Mouse (Mus musculus) lung, adult 2 months (tissue): ENCODE data around the gene Dlx4. TPM values are rescaled to one million over a fixed set of nuclear protein-coding genes. Genes with fewer than 3 reads are reported as not detected.
A peak's percentile ranks its signal among the peaks of the same experiment; 100 is the strongest.

ENCODE experiments used
- DNase-seq: peaks from one replicate; pipeline ENCODE4 v3.0.0; 2022
- H3K4me1 ChIP-seq: fragments of 200-500 bp; 2 replicates; pipeline ENCODE4 v1.6.1; 2011; ENCODE audit warnings: low read length; ENCODE audit not compliant: control insufficient read depth, insufficient read depth
- H3K4me3 ChIP-seq: fragments of 200-500 bp; replicated peaks from 2 replicates; pipeline ENCODE3; 2011; ENCODE audit warnings: low read depth, mild to moderate bottlenecking, control low read depth, low read length; ENCODE audit errors: extremely low read depth
- CTCF ChIP-seq: fragments of 200-500 bp; IDR thresholded peaks from 2 replicates; pipeline ENCODE4 v1.5.1; 2011; ENCODE audit warnings: mild to moderate bottlenecking, low read length, control low read depth; ENCODE audit not compliant: insufficient read depth
- POLR2A ChIP-seq: fragments of 200-500 bp; IDR thresholded peaks from 2 replicates; pipeline ENCODE4 v1.6.1; 2011; ENCODE audit warnings: low read depth, mild to moderate bottlenecking, control low read depth, low read length, borderline replicate concordance; ENCODE audit errors: extremely low read depth
- WGBS: fragments of 180-500 bp; shearing (Covaris S2); methylation state at CpG from one replicate; pipeline ENCODE4 v1.1.7; 2018; 5-methylcytosine and 5-hydroxymethylcytosine counted together
- polyA plus RNA-seq: library from polyadenylated mRNA; depleted of rRNA; stranded (reverse); fragments of >200 nt; gene quantifications from 2 replicates; pipeline ENCODE4 v1.2.3, GENCODE M21; 2012

Gene Dlx4
- polyA plus RNA-seq, 1 experiment = 0.50 TPM

DNA sequence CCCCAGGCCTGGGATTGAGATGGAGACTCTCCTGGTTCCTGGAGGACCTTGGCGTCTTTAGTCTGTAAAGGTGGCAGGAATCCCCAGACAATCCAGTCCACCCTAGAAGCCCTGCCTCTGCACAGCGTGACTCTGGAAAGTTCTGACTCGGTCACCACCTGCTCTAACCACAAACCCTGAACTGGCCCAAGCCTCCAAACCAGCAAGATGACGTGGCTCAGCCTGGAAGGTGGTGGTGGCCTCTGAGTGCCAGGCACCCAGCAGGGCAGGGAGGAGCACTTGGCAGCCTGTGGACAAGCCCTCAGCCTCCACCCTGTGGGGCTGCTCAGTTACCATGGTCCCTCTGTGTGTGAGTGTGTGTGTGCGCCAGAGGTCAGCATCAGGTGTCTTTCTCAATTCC lies 11.8 kb upstream of the Dlx4 start:
- 64% methylated on average over 5 of the region's 5 CpGs for WGBS
- Histone ChIP-seq H3K4me1 (no peaks in the 10 kb centered on the region), H3K4me3 (no peak overlapping the region)
- no peak for TF ChIP-seq CTCF
- TF ChIP-seq POLR2A = no peak
- DNase-seq = no peak

- no peak for DNase-seq
- Histone ChIP-seq H3K4me3 (no peak overlapping the region), H3K4me1 (no peaks in the 10 kb centered on the region)
- TF ChIP-seq CTCF (no peak), POLR2A (no peak)
- 62% methylated on average over 5 of the region's 5 CpGs for WGBS
Measured at GRCm38 (mm10) chr11:95157356-95157755, 11.3 kb upstream of the Dlx4 start.

DNA sequence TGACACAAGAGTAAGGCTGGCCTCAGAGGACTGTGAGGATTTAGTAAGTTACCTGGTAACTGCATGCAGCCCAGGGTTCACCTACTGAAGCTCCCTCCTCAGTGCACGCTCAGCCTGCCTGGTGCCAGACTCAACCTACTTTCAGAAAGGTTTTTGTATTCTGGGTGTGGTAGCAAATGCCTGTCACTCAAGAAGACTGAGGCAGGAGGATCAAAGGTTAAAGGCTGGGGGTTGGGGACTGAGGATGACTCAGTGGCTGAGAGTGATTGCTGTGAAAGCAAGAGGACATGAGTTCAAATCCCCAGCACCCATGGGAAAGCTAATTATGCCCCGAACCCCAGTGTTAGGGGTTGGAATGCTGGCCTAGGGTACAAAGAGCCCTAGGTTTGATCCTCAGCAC lies 9.4 kb upstream of the Dlx4 start:
- 0 out of 2 replicates have a peak, but pooled peaks cover under 1% of the 10 kb centered on the region for H3K4me1 ChIP-seq
- H3K4me3 ChIP-seq = no peak overlapping the region
- TF ChIP-seq CTCF (no peak), POLR2A (no peak)
- no peak for DNase-seq
- WGBS = 81% methylated on average over 2 of the region's 2 CpGs

DNA sequence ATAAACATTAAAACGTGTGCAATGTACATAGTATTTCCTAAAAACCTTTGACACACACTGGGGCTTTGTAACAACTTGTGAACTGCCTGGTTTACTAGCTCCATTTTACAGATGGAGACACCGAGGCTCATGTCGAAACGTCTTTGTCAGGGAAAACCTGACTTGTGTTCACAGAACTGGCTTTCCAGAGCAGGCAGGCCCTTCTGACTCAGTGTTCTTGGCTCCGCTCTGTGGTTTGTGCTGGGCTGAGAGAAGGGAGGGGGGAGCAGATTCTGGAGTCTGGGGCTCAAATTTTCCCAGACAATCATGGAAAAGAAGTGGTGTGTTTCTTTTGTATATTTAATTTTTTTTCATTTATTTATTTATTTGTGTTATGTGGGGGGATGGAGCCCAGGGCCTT lies 7.6 kb upstream of the Dlx4 start:
- 0 out of 2 replicates have a peak, but pooled peaks cover 2% of the 10 kb centered on the region for H3K4me1 ChIP-seq
- DNase-seq = no peak
- no peak for TF ChIP-seq CTCF
- TF ChIP-seq POLR2A = no peak
- H3K4me3 ChIP-seq = no peak overlapping the region
- 72% methylated on average over 5 of the region's 5 CpGs for WGBS

DNA sequence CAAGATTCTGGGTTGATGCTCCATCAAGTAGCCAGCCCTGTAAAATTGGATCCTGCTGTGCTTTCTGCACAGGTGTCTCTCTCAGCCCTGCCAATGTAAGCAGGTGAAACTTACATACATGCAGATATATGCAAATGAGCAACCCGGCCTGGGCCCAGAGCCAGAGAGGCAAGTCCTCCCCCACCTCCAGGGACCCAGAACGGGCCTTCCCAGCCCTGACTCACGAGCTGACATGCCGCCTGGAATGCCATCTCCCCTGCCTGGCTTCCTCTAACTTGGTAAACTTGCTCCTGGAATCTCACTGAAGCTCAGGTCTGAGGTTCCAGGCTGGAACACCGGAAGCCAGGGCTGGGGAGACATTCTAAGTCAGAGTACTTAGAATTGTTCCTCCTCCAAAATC lies 7.1 kb upstream of the Dlx4 start:
- Histone ChIP-seq H3K4me1 (0 out of 2 replicates have a peak, but pooled peaks cover 2% of the 10 kb centered on the region), H3K4me3 (no peak overlapping the region)
- TF ChIP-seq CTCF = no peak
- no peak for TF ChIP-seq POLR2A
- no peak for DNase-seq
- WGBS = 55% methylated on average over 5 of the region's 5 CpGs

GRCm38 (mm10) chr11:95150269-95151049 lies 4.4 kb upstream of the Dlx4 start:
- WGBS = 5% methylated on average over 33 of the region's 33 CpGs
- TF ChIP-seq POLR2A (no peak), CTCF (no peak)
- DNase-seq = no peak

GRCm38 (mm10) chr11:95149462-95150268 lies 3.6 kb upstream of the Dlx4 start:
- WGBS = 7% methylated on average over 27 of the region's 27 CpGs
- DNase-seq = no peak
- H3K4me3 ChIP-seq = no peak overlapping the region
- TF ChIP-seq CTCF (no peak), POLR2A (no peak)
- H3K4me1 ChIP-seq = peaks cover 10% of the 10 kb centered on the region

More at GRCm38 (mm10) chr11:95150269-95151049, 4.4 kb upstream of the Dlx4 start:
- H3K4me1 ChIP-seq = peaks cover 6% of the 10 kb centered on the region
- no peak overlapping the region for H3K4me3 ChIP-seq

DNA sequence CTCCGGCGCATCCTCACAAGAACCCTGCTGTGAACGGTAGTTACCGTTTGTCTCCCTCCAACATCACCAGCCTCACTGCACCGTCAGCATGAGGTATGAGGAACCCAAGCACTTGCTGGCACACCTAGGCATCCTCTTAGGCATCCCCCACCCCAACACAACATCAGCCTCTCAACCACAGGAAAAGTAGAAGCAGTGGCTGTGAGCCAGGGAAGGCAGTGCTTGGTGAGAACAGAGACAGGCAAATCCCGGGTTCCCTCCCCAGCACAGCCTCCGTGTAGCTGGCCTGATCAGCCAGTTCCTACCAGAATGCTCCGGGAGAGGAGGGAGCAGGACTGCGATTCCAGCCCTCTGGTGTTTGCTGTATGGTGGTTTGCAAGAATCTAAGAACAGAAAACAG lies 2.7 kb upstream of the Dlx4 start:
- no peak overlapping the region for H3K4me3 ChIP-seq
- DNase-seq = no peak
- WGBS = 8% methylated on average over 9 of the region's 9 CpGs
- TF ChIP-seq POLR2A = no peak
- no peak for TF ChIP-seq CTCF
- peaks cover 10% of the 10 kb centered on the region for H3K4me1 ChIP-seq

DNA sequence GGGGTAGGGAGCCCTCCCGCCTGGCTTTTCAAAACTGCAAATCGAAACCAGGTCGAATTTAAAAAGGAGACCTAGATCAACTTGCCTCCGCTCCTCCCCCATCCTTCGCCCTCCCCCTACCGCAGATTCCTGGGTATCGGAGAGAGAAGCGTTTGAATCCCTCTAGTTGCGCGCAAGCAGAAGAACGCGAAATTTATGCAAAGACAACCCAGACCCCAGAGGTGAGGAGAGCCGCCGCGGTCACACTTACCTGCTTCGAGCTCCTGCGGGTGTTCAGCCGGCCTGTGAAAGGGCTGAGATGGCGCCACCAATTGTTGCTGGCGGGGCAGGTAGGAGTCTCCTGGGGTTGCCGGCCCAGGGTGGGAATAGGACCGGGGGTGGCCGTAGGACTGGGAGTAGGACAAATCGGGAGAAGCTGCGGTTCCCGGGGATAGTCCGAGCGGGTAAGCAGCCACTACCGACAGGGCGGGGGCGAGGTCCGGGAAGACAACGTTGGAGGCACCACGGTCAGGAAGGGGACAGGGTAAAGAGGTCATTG lies 1.0 kb downstream of the Dlx4 start:
- WGBS = 2% methylated on average over 34 of the region's 34 CpGs
- Histone ChIP-seq H3K4me1 (peaks cover 11% of the 10 kb centered on the region), H3K4me3 (peak overlapping the region; percentile 24)
- no peak for TF ChIP-seq CTCF
- DNase-seq = peak; percentile 23
